Mouse (Mus musculus): ENCODE results near the gene Per1. TPM values are rescaled to one million over a fixed set of nuclear protein-coding genes. Genes with fewer than 3 reads are reported as not detected.

Per1 gene
- polyA plus RNA-seq, 1 experiment from 2014 or later: 10.1 TPM

GRCm38 (mm10) chr11:69107676-69108075 lies 12.7 kb downstream of the Per1 start:
- no peak for DNase-seq (ENCODE audit: low spot score)
- ATAC-seq (ENCODE audit: low FRiP score): no peak
- Histone ChIP-seq H3K9ac (no peak overlapping the region), H3K9me3 (ENCODE audit: control insufficient read depth, low read length) (no peaks in the 10 kb centered on the region), H3K27ac (no peak overlapping the region), H3K4me2 (replicated peaks) (no peak overlapping the region), H3K4me3 (replicated peaks; ENCODE audit: low read length) (no peak overlapping the region), H3K4me1 (replicated peaks; ENCODE audit: control insufficient read depth, insufficient read depth, low read length) (no peaks in the 10 kb centered on the region), H3K27me3 (ENCODE audit: control insufficient read depth, insufficient read depth, low read length) (no peaks in the 10 kb centered on the region), H3K36me3 (replicated peaks; ENCODE audit: control insufficient read depth, insufficient read depth) (peaks cover 65% of the 10 kb centered on the region)
- WGBS: 94% methylated on average over 11 of the region's 11 CpGs

GRCm38 (mm10) chr11:69108223-69108622 lies 13.2 kb downstream of the Per1 start:
- H3K4me2 ChIP-seq (replicated peaks): no peak overlapping the region
- no peaks in the 10 kb centered on the region for H3K27me3 ChIP-seq (ENCODE audit: control insufficient read depth, insufficient read depth, low read length)
- no peak for ATAC-seq (ENCODE audit: low FRiP score)
- no peak for DNase-seq (ENCODE audit: low spot score)
- peaks cover 60% of the 10 kb centered on the region for H3K36me3 ChIP-seq (replicated peaks; ENCODE audit: control insufficient read depth, insufficient read depth)
- no peak overlapping the region for H3K4me3 ChIP-seq (replicated peaks; ENCODE audit: low read length)
- H3K4me1 ChIP-seq (replicated peaks; ENCODE audit: control insufficient read depth, insufficient read depth, low read length): no peaks in the 10 kb centered on the region
- H3K27ac ChIP-seq: no peak overlapping the region
- no peaks in the 10 kb centered on the region for H3K9me3 ChIP-seq (ENCODE audit: control insufficient read depth, low read length)
- whole genome bisulfite sequencing: 92% methylated on average over 9 of the region's 9 CpGs
- H3K9ac ChIP-seq: no peak overlapping the region

- Histone ChIP-seq H3K27ac (no peak overlapping the region), H3K4me1 (replicated peaks; ENCODE audit: control insufficient read depth, insufficient read depth, low read length) (no peaks in the 10 kb centered on the region), H3K4me3 (replicated peaks; ENCODE audit: low read length) (no peak overlapping the region), H3K9me3 (ENCODE audit: control insufficient read depth, low read length) (no peaks in the 10 kb centered on the region), H3K36me3 (replicated peaks; ENCODE audit: control insufficient read depth, insufficient read depth) (peaks cover 50% of the 10 kb centered on the region), H3K9ac (no peak overlapping the region), H3K27me3 (ENCODE audit: control insufficient read depth, insufficient read depth, low read length) (no peaks in the 10 kb centered on the region), H3K4me2 (replicated peaks) (no peak overlapping the region)
- WGBS: 81% methylated on average over 13 of the region's 13 CpGs
- DNase-seq (ENCODE audit: low spot score) (no peak), ATAC-seq (ENCODE audit: low FRiP score) (no peak)
Observed at GRCm38 (mm10) chr11:69109032-69109900, 14.2 kb downstream of the Per1 start.

GRCm38 (mm10) chr11:69110319-69111046 lies 15.5 kb downstream of the Per1 start:
- H3K9me3 ChIP-seq (ENCODE audit: control insufficient read depth, low read length): no peaks in the 10 kb centered on the region
- H3K27ac ChIP-seq: no peak overlapping the region
- H3K9ac ChIP-seq: peak overlapping the region; percentile 35; the same call in 1 of the 2 replicates

GRCm38 (mm10) chr11:69111051-69111810 lies 16.2 kb downstream of the Per1 start:
- no peaks in the 10 kb centered on the region for H3K4me1 ChIP-seq (replicated peaks; ENCODE audit: control insufficient read depth, insufficient read depth, low read length)
- H3K4me2 ChIP-seq (replicated peaks): peak overlapping the region; percentile 56
- H3K9me3 ChIP-seq (ENCODE audit: control insufficient read depth, low read length): no peaks in the 10 kb centered on the region
- no peak for ATAC-seq (ENCODE audit: low FRiP score)
- peak overlapping the region; percentile 31 for H3K4me3 ChIP-seq (replicated peaks; ENCODE audit: low read length)
- H3K27ac ChIP-seq: no peak overlapping the region
- H3K36me3 ChIP-seq (replicated peaks; ENCODE audit: control insufficient read depth, insufficient read depth): peaks cover 30% of the 10 kb centered on the region
- 6% methylated on average over 21 of the region's 21 CpGs for WGBS
- DNase-seq (ENCODE audit: low spot score): no peak
- H3K9ac ChIP-seq: peak overlapping the region; percentile 35; the same call in 1 of the 2 replicates
- H3K27me3 ChIP-seq (ENCODE audit: control insufficient read depth, insufficient read depth, low read length): peaks cover 6% of the 10 kb centered on the region; the same call in 1 of the 2 replicates

More at GRCm38 (mm10) chr11:69110319-69111046, 15.5 kb downstream of the Per1 start:
- DNase-seq (ENCODE audit: low spot score) (peak; percentile 98), ATAC-seq (ENCODE audit: low FRiP score) (peak; percentile 69; the same call in 1 of the 2 replicates)
- Histone ChIP-seq H3K4me3 (replicated peaks; ENCODE audit: low read length) (peak overlapping the region; percentile 31), H3K36me3 (replicated peaks; ENCODE audit: control insufficient read depth, insufficient read depth) (peaks cover 37% of the 10 kb centered on the region), H3K4me1 (replicated peaks; ENCODE audit: control insufficient read depth, insufficient read depth, low read length) (no peaks in the 10 kb centered on the region), H3K4me2 (replicated peaks) (peak overlapping the region; percentile 56), H3K27me3 (ENCODE audit: control insufficient read depth, insufficient read depth, low read length) (0 out of 2 replicates have a peak, but pooled peaks cover under 1% of the 10 kb centered on the region)
- WGBS: 1% methylated on average over 30 of the region's 30 CpGs

GRCm38 (mm10) chr11:69111865-69112264 lies 16.8 kb downstream of the Per1 start:
- no peak overlapping the region; the same call in 1 of the 2 replicates for H3K4me3 ChIP-seq (replicated peaks; ENCODE audit: low read length)
- no peaks in the 10 kb centered on the region for H3K9me3 ChIP-seq (ENCODE audit: control insufficient read depth, low read length)
- no peak overlapping the region for H3K27ac ChIP-seq
- peak overlapping the region; percentile 56 for H3K4me2 ChIP-seq (replicated peaks)
- H3K4me1 ChIP-seq (replicated peaks; ENCODE audit: control insufficient read depth, insufficient read depth, low read length): peaks cover 4% of the 10 kb centered on the region; the same call in 1 of the 2 replicates
- peaks cover 29% of the 10 kb centered on the region for H3K36me3 ChIP-seq (replicated peaks; ENCODE audit: control insufficient read depth, insufficient read depth)
- H3K27me3 ChIP-seq (ENCODE audit: control insufficient read depth, insufficient read depth, low read length): peaks cover 6% of the 10 kb centered on the region; the same call in 1 of the 2 replicates
- no peak overlapping the region for H3K9ac ChIP-seq
- WGBS: 71% methylated on average over 4 of the region's 4 CpGs
- ATAC-seq (ENCODE audit: low FRiP score): no peak
- DNase-seq (ENCODE audit: low spot score): no peak

- WGBS: 78% methylated on average over 3 of the region's 3 CpGs
Observed at GRCm38 (mm10) chr11:69114018-69114417, 19.0 kb downstream of the Per1 start.

GRCm38 (mm10) chr11:69114621-69115020 lies 19.6 kb downstream of the Per1 start:
- 87% methylated on average over 3 of the region's 3 CpGs for WGBS
- H3K27ac ChIP-seq: no peak overlapping the region
- peaks cover 1% of the 10 kb centered on the region; the same call in 1 of the 2 replicates for H3K36me3 ChIP-seq (replicated peaks; ENCODE audit: control insufficient read depth, insufficient read depth)
- DNase-seq (ENCODE audit: low spot score) (no peak), ATAC-seq (ENCODE audit: low FRiP score) (no peak)
- no peak overlapping the region for H3K4me3 ChIP-seq (replicated peaks; ENCODE audit: low read length)
- H3K4me1 ChIP-seq (replicated peaks; ENCODE audit: control insufficient read depth, insufficient read depth, low read length): peaks cover 17% of the 10 kb centered on the region
- H3K4me2 ChIP-seq (replicated peaks): no peak overlapping the region
- no peaks in the 10 kb centered on the region for H3K9me3 ChIP-seq (ENCODE audit: control insufficient read depth, low read length)
- H3K27me3 ChIP-seq (ENCODE audit: control insufficient read depth, insufficient read depth, low read length): peaks cover 6% of the 10 kb centered on the region; the same call in 1 of the 2 replicates
- no peak overlapping the region for H3K9ac ChIP-seq

More at GRCm38 (mm10) chr11:69114018-69114417, 19.0 kb downstream of the Per1 start:
- Histone ChIP-seq H3K9me3 (ENCODE audit: control insufficient read depth, low read length) (no peaks in the 10 kb centered on the region), H3K27me3 (ENCODE audit: control insufficient read depth, insufficient read depth, low read length) (peaks cover 6% of the 10 kb centered on the region; the same call in 1 of the 2 replicates), H3K27ac (no peak overlapping the region), H3K4me1 (replicated peaks; ENCODE audit: control insufficient read depth, insufficient read depth, low read length) (peaks cover 14% of the 10 kb centered on the region), H3K36me3 (replicated peaks; ENCODE audit: control insufficient read depth, insufficient read depth) (peaks cover 7% of the 10 kb centered on the region), H3K4me2 (replicated peaks) (no peak overlapping the region), H3K4me3 (replicated peaks; ENCODE audit: low read length) (no peak overlapping the region), H3K9ac (no peak overlapping the region)
- DNase-seq (ENCODE audit: low spot score) (no peak), ATAC-seq (ENCODE audit: low FRiP score) (no peak)

Measured in hindbrain, embryonic 14.5 days (tissue).